Mouse (Mus musculus) small intestine, adult 2 months (tissue): ENCODE results near the gene G430095P16Rik.

ENCODE experiments used
- CTCF ChIP-seq: fragments of 200-500 bp; IDR thresholded peaks from 2 replicates; pipeline ENCODE4 v1.5.1; 2012; ENCODE audit warnings: low read depth, mild to moderate bottlenecking, control low read depth, inconsistent platforms, low read length, moderate library complexity, mixed read lengths; ENCODE audit not compliant: insufficient replicate concordance, insufficient read length; ENCODE audit errors: extremely low read depth
- POLR2A ChIP-seq: fragments of 200-500 bp; IDR thresholded peaks from 2 replicates; pipeline ENCODE4 v1.6.1; 2012; ENCODE audit warnings: low read depth, mild to moderate bottlenecking, control low read depth, inconsistent platforms, low read length, moderate library complexity

GRCm38 (mm10) chr8:84729921-84730362 is 7.1 kb downstream of the G430095P16Rik start:
- TF ChIP-seq CTCF (no peak), POLR2A (no peak)
